Mouse (Mus musculus) hindbrain, embryonic 11.5 days (tissue): ENCODE data around the gene Rexo4. TPM values are rescaled to one million over a fixed set of nuclear protein-coding genes. Genes with fewer than 3 reads are reported as not detected.

Source experiments
- ATAC-seq: fragments of 200-750 bp; cut with Nextera tagmentation; 2 replicates; pipeline ENCODE4 v1.8.0; 2017; ENCODE audit warnings: mild to moderate bottlenecking, moderate TSS enrichment, moderate library complexity; ENCODE audit not compliant: low FRiP score
- DNase-seq: peaks from one replicate; pipeline ENCODE4 v3.0.0-alpha.2; 2015; ENCODE audit warnings: low spot score
- H3K27ac ChIP-seq: fragments of 300-500 bp; sonication (generic); 2 replicates; pipeline ENCODE4 v1.5.1; 2014; ENCODE audit warnings: mild to moderate bottlenecking, low read depth, low read length
- H3K27me3 ChIP-seq: fragments of 300-500 bp; sonication (generic); 2 replicates; pipeline ENCODE4 v1.6.1; 2014; ENCODE audit warnings: mild to moderate bottlenecking, low read length, moderate library complexity, mixed read lengths; ENCODE audit not compliant: control insufficient read depth, insufficient read depth
- H3K36me3 ChIP-seq: fragments of 300-500 bp; sonication (generic); 2 replicates; pipeline ENCODE4 v1.6.1; 2014; ENCODE audit warnings: mild to moderate bottlenecking, low read length, moderate library complexity, mixed read lengths; ENCODE audit not compliant: control insufficient read depth, insufficient read depth
- H3K4me1 ChIP-seq: fragments of 300-500 bp; sonication (generic); replicated peaks from 2 replicates; pipeline ENCODE4 v1.6.1; 2014; ENCODE audit warnings: low read length, mixed read lengths; ENCODE audit not compliant: control insufficient read depth, insufficient read depth
- H3K4me2 ChIP-seq: fragments of 300-500 bp; sonication (generic); replicated peaks from 2 replicates; pipeline ENCODE4 v1.6.1; 2014; ENCODE audit warnings: mild to moderate bottlenecking, low read depth, low read length
- H3K4me3 ChIP-seq: fragments of 300-500 bp; sonication (generic); 2 replicates; pipeline ENCODE4 v1.5.1; 2014; ENCODE audit warnings: low read depth, low read length
- H3K9ac ChIP-seq: fragments of 300-500 bp; sonication (generic); 2 replicates; pipeline ENCODE4 v1.6.1; 2014; ENCODE audit warnings: low read depth, low read length
- H3K9me3 ChIP-seq: fragments of 300-500 bp; sonication (generic); 2 replicates; pipeline ENCODE4 v1.6.1; 2016; ENCODE audit warnings: low read length; ENCODE audit not compliant: control insufficient read depth
- WGBS: fragments of 180-500 bp; shearing (Covaris S2); extraction: QIAGEN DNeasy Blood & Tissue Kit; methylation state at CpG from one replicate; pipeline ENCODE4 v1.1.7; 2014; 5-methylcytosine and 5-hydroxymethylcytosine counted together
- polyA plus RNA-seq: library from polyadenylated mRNA; unstranded; fragments of >200 nt; fragmentation: Nextera tagmentation; extraction: Ambion mirVana; gene quantifications from 2 replicates; pipeline ENCODE4 v1.2.1, GENCODE M21; 2014

Gene Rexo4
- polyA plus RNA-seq, 1 experiment from 2014 or later: 50.5 TPM

DNA sequence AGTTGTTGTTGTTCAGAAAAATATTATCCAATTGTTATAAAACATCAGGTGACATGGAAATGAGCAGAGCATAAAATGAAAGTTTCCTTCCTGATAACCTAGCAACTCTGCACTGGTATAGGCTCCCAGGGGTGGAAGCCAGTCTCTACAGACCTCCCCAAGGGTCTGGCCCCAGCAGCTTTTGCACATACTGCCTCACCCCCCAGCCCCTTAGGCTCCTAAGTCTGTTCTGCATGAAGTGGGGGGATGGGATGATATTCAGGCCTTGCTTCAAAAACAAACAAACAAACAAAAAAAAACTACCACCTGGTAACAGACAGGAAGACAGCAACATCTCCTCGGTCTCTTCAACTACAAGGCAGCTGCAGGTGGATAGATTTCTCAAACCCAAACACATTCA, 16.2 kb upstream of the Rexo4 start:
- no peaks in the 10 kb centered on the region for H3K4me1 ChIP-seq
- H3K4me2 ChIP-seq: no peak overlapping the region
- H3K27ac ChIP-seq: no peak overlapping the region
- no peak overlapping the region for H3K4me3 ChIP-seq
- no peak for ATAC-seq
- WGBS: 80% methylated on average over 1 of the region's 1 CpGs
- no peaks in the 10 kb centered on the region for H3K27me3 ChIP-seq
- no peaks in the 10 kb centered on the region for H3K36me3 ChIP-seq
- H3K9ac ChIP-seq: no peak overlapping the region
- DNase-seq: no peak
- no peaks in the 10 kb centered on the region for H3K9me3 ChIP-seq

DNA sequence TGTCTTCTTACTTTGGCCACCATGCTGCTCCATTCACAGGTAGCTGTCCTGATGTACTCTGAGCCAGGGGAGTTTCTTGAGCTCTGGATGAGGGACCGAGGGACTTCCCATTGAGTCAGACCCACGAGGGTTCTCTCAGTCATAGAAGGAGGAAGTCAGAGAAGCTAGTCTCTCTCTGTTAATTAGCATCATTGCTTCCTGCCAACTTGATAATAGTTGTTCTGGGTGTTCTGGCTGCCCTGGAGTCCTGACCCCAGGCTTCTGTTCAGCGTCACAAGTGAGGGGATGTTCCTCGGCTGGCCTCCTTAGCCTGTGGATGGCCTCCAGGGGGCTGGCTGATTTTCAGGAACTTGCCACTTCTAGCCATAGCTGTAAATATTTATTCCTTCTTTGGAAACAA, 9.8 kb upstream of the Rexo4 start:
- H3K4me2 ChIP-seq: no peak overlapping the region
- no peaks in the 10 kb centered on the region for H3K9me3 ChIP-seq
- ATAC-seq (no peak), DNase-seq (no peak)
- H3K9ac ChIP-seq: no peak overlapping the region
- WGBS: 59% methylated on average over 4 of the region's 4 CpGs
- H3K4me3 ChIP-seq: no peak overlapping the region
- H3K36me3 ChIP-seq: no peaks in the 10 kb centered on the region
- no peak overlapping the region for H3K27ac ChIP-seq
- no peaks in the 10 kb centered on the region for H3K4me1 ChIP-seq
- H3K27me3 ChIP-seq: no peaks in the 10 kb centered on the region

GRCm38 (mm10) chr2:26973116-26973515, 8.9 kb upstream of the Rexo4 start, which contains the start of gene Adamts13:
TSS of gene Adamts13 (plus strand) at chr2:26973416.
- H3K27ac ChIP-seq: no peak within 1 kb of the TSS
- no peak within 1 kb of the TSS for H3K4me3 ChIP-seq
- no peaks in the 10 kb centered on the region for H3K9me3 ChIP-seq
- H3K36me3 ChIP-seq: no peaks in the 10 kb centered on the region
- 72% methylated on average over 3 of the region's 3 CpGs for WGBS
- no peak within 1 kb of the TSS for H3K9ac ChIP-seq
- H3K4me1 ChIP-seq: no peaks in the 10 kb centered on the region
- DNase-seq: no peak
- no peak within 1 kb of the TSS for H3K4me2 ChIP-seq
- ATAC-seq: no peak
- no peaks in the 10 kb centered on the region for H3K27me3 ChIP-seq

- DNase-seq (no peak), ATAC-seq (no peak)
- no peak overlapping the region for H3K27ac ChIP-seq
- no peaks in the 10 kb centered on the region for H3K36me3 ChIP-seq
- H3K9me3 ChIP-seq: no peaks in the 10 kb centered on the region
- H3K9ac ChIP-seq: no peak overlapping the region
- no peak overlapping the region for H3K4me2 ChIP-seq
- 70% methylated on average over 2 of the region's 2 CpGs for WGBS
- H3K4me3 ChIP-seq: no peak overlapping the region
- peaks cover 4% of the 10 kb centered on the region; the same call in 1 of the 2 replicates for H3K4me1 ChIP-seq
- H3K27me3 ChIP-seq: no peaks in the 10 kb centered on the region
Observed at GRCm38 (mm10) chr2:26967262-26967661, 3.1 kb upstream of the Rexo4 start.

DNA sequence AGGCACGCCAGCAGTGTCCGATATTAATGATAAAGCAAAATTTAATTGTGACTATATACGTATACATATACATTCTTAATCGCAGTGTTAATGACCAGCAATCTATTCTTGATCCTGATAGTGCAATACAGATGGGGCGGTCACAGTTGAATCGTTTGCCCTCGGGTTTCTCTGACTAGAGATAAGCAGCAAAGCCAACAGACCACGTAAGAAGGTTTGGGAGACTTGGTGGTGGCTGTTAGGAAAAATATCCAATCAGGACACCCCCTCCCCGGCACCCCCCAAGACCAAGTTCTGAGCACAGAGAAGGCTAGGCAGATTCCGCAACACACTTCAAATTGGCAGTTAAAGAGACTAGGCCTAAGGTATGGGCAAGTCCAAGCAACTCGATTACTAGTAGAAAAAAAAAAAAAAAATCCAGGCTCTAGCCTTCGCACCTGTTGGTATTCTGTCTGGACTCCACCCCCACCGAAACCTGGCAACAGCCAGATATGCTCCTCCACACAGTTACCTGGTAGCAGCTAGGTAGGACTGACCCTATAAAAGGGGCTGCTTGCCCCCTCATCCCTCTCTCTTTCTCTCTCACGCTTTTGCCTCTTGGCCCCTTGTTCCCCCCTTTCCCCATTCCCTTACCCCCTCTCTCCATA, 661 bp upstream of the Rexo4 start:
- Histone ChIP-seq H3K4me2 (peak overlapping the region; percentile 78), H3K4me3 (peak overlapping the region; percentile 87), H3K36me3 (peaks cover 5% of the 10 kb centered on the region), H3K9me3 (no peaks in the 10 kb centered on the region), H3K4me1 (peaks cover 4% of the 10 kb centered on the region; the same call in 1 of the 2 replicates), H3K27me3 (no peaks in the 10 kb centered on the region), H3K9ac (peak overlapping the region; percentile 86), H3K27ac (peak overlapping the region; percentile 99)
- WGBS: 15% methylated on average over 14 of the region's 14 CpGs
- ATAC-seq (peak; percentile 50; the same call in 1 of the 2 replicates), DNase-seq (no peak)

- ATAC-seq: no peak
- Histone ChIP-seq H3K4me2 (no peak overlapping the region), H3K9ac (no peak overlapping the region), H3K36me3 (peaks cover 9% of the 10 kb centered on the region), H3K27me3 (no peaks in the 10 kb centered on the region), H3K27ac (no peak overlapping the region), H3K9me3 (no peaks in the 10 kb centered on the region), H3K4me1 (peaks cover 4% of the 10 kb centered on the region; the same call in 1 of the 2 replicates), H3K4me3 (no peak overlapping the region)
- 80% methylated on average over 4 of the region's 4 CpGs for WGBS
- no peak for DNase-seq
Observed at GRCm38 (mm10) chr2:26960756-26961155, 3.4 kb downstream of the Rexo4 start.

DNA sequence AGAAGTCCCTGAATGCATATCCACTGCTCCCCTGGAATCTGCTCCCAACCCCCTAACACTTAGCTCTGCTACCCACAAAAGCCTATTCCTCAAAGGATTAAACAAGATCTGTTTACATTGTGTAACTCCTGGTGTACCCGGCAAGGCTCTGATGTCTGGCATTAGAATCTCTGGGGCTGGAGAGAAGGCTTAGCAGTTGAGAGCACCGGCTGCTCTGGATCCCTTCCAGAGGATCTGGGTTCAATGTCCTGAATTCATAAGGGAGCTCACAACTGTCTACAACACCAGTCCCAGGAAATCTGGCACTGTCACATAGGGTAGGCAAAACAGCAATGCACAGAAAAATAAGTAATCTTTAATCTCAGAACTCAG, 6.7 kb downstream of the Rexo4 start:
- Histone ChIP-seq H3K9ac (no peak overlapping the region), H3K4me2 (no peak overlapping the region), H3K4me1 (no peaks in the 10 kb centered on the region), H3K27me3 (no peaks in the 10 kb centered on the region), H3K27ac (no peak overlapping the region), H3K4me3 (no peak overlapping the region), H3K36me3 (peaks cover 14% of the 10 kb centered on the region), H3K9me3 (no peaks in the 10 kb centered on the region)
- DNase-seq (no peak), ATAC-seq (no peak)
- WGBS: 91% methylated on average over 2 of the region's 2 CpGs

GRCm38 (mm10) chr2:26956811-26957487, 7.2 kb downstream of the Rexo4 start:
- 95% methylated on average over 12 of the region's 12 CpGs for WGBS
- H3K4me3 ChIP-seq: no peak overlapping the region
- no peak for DNase-seq
- no peak overlapping the region for H3K27ac ChIP-seq
- no peaks in the 10 kb centered on the region for H3K9me3 ChIP-seq
- H3K4me1 ChIP-seq: no peaks in the 10 kb centered on the region
- peaks cover 14% of the 10 kb centered on the region for H3K36me3 ChIP-seq
- no peak overlapping the region for H3K9ac ChIP-seq
- ATAC-seq: no peak
- H3K4me2 ChIP-seq: no peak overlapping the region
- H3K27me3 ChIP-seq: no peaks in the 10 kb centered on the region
